Mouse (Mus musculus) heart, adult 2 months (tissue): Measurements from ENCODE around the gene Hal. TPM values are rescaled to one million over a fixed set of nuclear protein-coding genes. Genes with fewer than 3 reads are reported as not detected.

Experiments
- DNase-seq, 2 experiments: peaks; one replicate each; pipeline ENCODE4 v3.0.0; 2021
- H3K27ac ChIP-seq: fragments of 200-600 bp; 2 replicates; pipeline ENCODE4 v1.8.1; 2022
- H3K27me3 ChIP-seq: fragments of 200-500 bp; 2 replicates; pipeline ENCODE4 v1.6.1; 2012; ENCODE audit warnings: mild to moderate bottlenecking, low read length, inconsistent platforms, mixed read lengths; ENCODE audit not compliant: control insufficient read depth, insufficient read depth
- H3K36me3 ChIP-seq: fragments of 200-500 bp; 2 replicates; pipeline ENCODE4 v1.6.1; 2012; ENCODE audit warnings: low read length, inconsistent platforms; ENCODE audit not compliant: control insufficient read depth, insufficient read depth
- H3K4me1 ChIP-seq: fragments of 200-500 bp; 2 replicates; pipeline ENCODE4 v1.6.1; 2011; ENCODE audit warnings: low read length; ENCODE audit not compliant: control insufficient read depth, insufficient read depth
- H3K4me3 ChIP-seq: fragments of 200-600 bp; 2 replicates; pipeline ENCODE4 v1.8.1; 2022
- H3K79me2 ChIP-seq: fragments of 200-500 bp; replicated peaks from 2 replicates; pipeline ENCODE4 v1.6.1; 2012; ENCODE audit warnings: mild to moderate bottlenecking, inconsistent platforms, low read length, moderate library complexity, mixed read lengths; ENCODE audit not compliant: control insufficient read depth, insufficient read depth
- H3K9ac ChIP-seq: fragments of 200-500 bp; 2 replicates; pipeline ENCODE4 v1.6.1; 2012; ENCODE audit warnings: low read depth, mild to moderate bottlenecking, control low read depth, inconsistent platforms, low read length, mixed read lengths
- CTCF ChIP-seq: fragments of 200-600 bp; IDR thresholded peaks from 2 replicates; pipeline ENCODE4 v1.8.1; 2022; ENCODE audit warnings: antibody characterized with exemption, mild to moderate bottlenecking, moderate library complexity
- EP300 ChIP-seq: fragments of 200-500 bp; IDR thresholded peaks from 2 replicates; pipeline ENCODE4 v1.6.1; 2011; ENCODE audit warnings: low read depth, low read length, control low read depth; ENCODE audit not compliant: insufficient read depth
- POLR2A ChIP-seq: fragments of 200-500 bp; IDR thresholded peaks from 2 replicates; pipeline ENCODE4 v1.6.1; 2011; ENCODE audit warnings: mild to moderate bottlenecking, low read depth, low read length, control low read depth; ENCODE audit not compliant: insufficient read depth
- WGBS: fragments of 180-500 bp; shearing (Covaris S2); methylation state at CpG from one replicate; pipeline ENCODE4 v1.1.7; 2018; 5-methylcytosine and 5-hydroxymethylcytosine counted together
- intact Hi-C: fragments of 180-260 bp; cut with DNase I; formaldehyde crosslinking; loops from one replicate; pipeline ENCODE4 v1.15.1; 2025
- polyA plus RNA-seq: library from polyadenylated mRNA; depleted of rRNA; stranded (reverse); fragments of >200 nt; gene quantifications from 2 replicates; pipeline ENCODE4 v1.2.3, GENCODE M21; 2012
- total RNA-seq, 2 experiments: library from RNA; stranded (reverse); gene quantifications; 2 replicates each; pipeline ENCODE4 v1.2.3; 2021

Hal gene
- total and polyA plus RNA-seq, 3 experiments: 0.04 to 0.20 (median 0.18) TPM

DNA sequence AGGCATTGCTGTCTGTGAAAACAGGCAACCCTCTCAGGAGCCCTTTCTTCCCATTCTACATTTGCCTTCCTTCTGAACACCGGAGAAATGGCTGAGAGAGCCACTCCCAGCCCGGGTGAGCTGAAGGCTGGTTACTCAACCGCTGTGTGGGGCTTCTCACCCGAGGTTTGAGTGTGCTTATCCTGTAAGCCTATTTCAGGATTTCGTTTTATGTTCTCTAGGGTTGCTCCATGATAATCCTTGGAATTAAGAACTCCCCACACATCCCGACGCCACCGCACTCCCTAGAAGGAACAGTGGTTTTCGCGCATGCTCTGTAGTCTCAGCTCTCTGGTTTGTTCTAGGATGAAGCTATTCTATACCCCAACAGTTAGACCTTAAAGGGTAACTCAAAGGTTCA lies 12.8 kb downstream of the Hal start:
- WGBS: 78% methylated on average over 10 of the region's 10 CpGs
- intact Hi-C loops: no loop called here
- H3K4me1 ChIP-seq: no peaks in the 10 kb centered on the region
- no peaks in the 10 kb centered on the region for H3K79me2 ChIP-seq
- TF ChIP-seq POLR2A (no peak), CTCF (no peak), EP300 (no peak)
- DNase-seq: no peak
- no peak overlapping the region for H3K4me3 ChIP-seq
- H3K27ac ChIP-seq: no peak overlapping the region
- H3K36me3 ChIP-seq: no peaks in the 10 kb centered on the region
- no peaks in the 10 kb centered on the region for H3K27me3 ChIP-seq
- H3K9ac ChIP-seq: no peak overlapping the region

- WGBS: 67% methylated on average over 7 of the region's 7 CpGs
- no peaks in the 10 kb centered on the region for H3K4me1 ChIP-seq
- H3K36me3 ChIP-seq: no peaks in the 10 kb centered on the region
- DNase-seq: no peak
- H3K9ac ChIP-seq: no peak overlapping the region
- H3K4me3 ChIP-seq: no peak overlapping the region
- intact Hi-C loops: no loop called here
- no peak overlapping the region for H3K27ac ChIP-seq
- H3K27me3 ChIP-seq: no peaks in the 10 kb centered on the region
- no peaks in the 10 kb centered on the region for H3K79me2 ChIP-seq
- no peak for TF ChIP-seq CTCF
- TF ChIP-seq EP300: no peak
- TF ChIP-seq POLR2A: no peak
Measured at GRCm38 (mm10) chr10:93508383-93508970, 19.9 kb downstream of the Hal start.

GRCm38 (mm10) chr10:93509532-93510153 lies 21.1 kb downstream of the Hal start:
- TF ChIP-seq EP300: no peak
- TF ChIP-seq CTCF: no peak
- TF ChIP-seq POLR2A: no peak
- no peaks in the 10 kb centered on the region for H3K27me3 ChIP-seq
- no peaks in the 10 kb centered on the region for H3K79me2 ChIP-seq
- H3K9ac ChIP-seq: no peak overlapping the region
- DNase-seq: no peak
- no peak overlapping the region for H3K27ac ChIP-seq
- intact Hi-C loops: no loop called here
- no peaks in the 10 kb centered on the region for H3K4me1 ChIP-seq
- H3K36me3 ChIP-seq: no peaks in the 10 kb centered on the region
- WGBS: 84% methylated on average over 15 of the region's 15 CpGs
- H3K4me3 ChIP-seq: no peak overlapping the region

DNA sequence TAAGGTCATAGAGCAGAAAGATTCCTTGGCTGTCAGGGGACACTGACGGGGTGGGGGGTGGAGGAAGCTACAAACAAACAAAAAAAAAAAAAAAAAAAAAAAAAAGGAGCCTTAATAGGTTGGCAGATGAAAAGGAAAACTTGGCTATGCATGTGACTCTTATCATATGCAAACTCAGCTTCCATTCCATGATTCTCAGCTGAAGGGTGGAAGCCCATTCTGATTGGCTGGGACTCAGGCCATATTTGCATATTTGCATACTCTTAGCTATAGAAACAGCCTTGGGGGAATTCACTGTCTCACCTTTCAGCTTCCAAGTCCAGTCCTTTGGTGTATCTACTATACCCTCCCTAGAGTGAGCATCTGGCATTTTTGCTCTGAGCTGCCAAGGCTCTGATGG lies 26.9 kb downstream of the Hal start:
- H3K27me3 ChIP-seq: no peaks in the 10 kb centered on the region
- H3K4me1 ChIP-seq: no peaks in the 10 kb centered on the region
- H3K27ac ChIP-seq: no peak overlapping the region
- DNase-seq: no peak
- TF ChIP-seq CTCF: no peak
- TF ChIP-seq EP300: no peak
- no peak for TF ChIP-seq POLR2A
- no peak overlapping the region for H3K9ac ChIP-seq
- intact Hi-C loops: no loop called here
- H3K4me3 ChIP-seq: no peak overlapping the region
- 5% methylated on average over 1 of the region's 1 CpGs for WGBS
- H3K36me3 ChIP-seq: no peaks in the 10 kb centered on the region
- H3K79me2 ChIP-seq: no peaks in the 10 kb centered on the region

DNA sequence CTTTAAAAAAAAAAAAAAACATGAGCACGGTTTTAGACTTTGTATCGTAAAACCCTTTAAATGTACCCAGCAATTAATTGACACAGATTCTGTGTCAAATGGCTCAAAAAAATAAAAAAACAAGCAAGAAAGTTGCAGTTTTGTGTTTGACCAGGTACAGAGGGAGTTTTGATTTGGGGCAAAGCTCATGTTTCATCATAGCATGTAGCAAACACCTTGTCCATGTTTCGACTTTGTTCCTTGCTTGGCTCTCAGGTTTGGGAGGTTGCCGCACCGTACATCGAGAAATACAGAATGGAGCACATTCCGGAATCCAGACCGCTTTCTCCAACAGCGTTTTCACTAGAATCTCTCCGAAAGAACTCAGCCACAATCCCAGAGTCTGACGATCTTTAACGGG lies 27.4 kb downstream of the Hal start:
- Histone ChIP-seq H3K27me3 (no peaks in the 10 kb centered on the region), H3K27ac (no peak overlapping the region), H3K79me2 (no peaks in the 10 kb centered on the region), H3K4me1 (no peaks in the 10 kb centered on the region), H3K9ac (no peak overlapping the region), H3K36me3 (no peaks in the 10 kb centered on the region), H3K4me3 (no peak overlapping the region)
- TF ChIP-seq POLR2A: no peak
- no peak for TF ChIP-seq EP300
- TF ChIP-seq CTCF: no peak
- 84% methylated on average over 12 of the region's 12 CpGs for WGBS
- DNase-seq: no peak
- intact Hi-C loops: no loop called here

DNA sequence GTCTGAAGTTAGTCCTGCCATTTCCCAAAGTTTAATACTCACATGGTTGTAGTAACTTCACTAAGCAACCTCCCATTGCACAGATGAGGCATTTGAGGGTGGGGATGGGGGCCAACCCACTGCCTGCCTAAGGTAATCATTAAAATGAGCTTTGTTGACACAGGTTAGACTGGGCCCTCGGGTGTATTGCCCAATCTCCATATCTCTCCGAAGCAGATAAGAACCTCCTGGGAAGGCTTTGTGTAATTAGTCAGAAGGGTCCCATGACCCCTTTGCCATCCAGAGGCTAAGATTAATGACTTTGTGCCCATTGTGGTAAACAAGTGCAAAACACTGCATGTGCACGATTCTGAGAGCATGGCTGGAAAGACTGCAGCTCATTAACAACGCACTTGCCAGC lies 29.2 kb downstream of the Hal start:
- Histone ChIP-seq H3K27ac (no peak overlapping the region), H3K27me3 (no peaks in the 10 kb centered on the region), H3K4me1 (no peaks in the 10 kb centered on the region), H3K36me3 (no peaks in the 10 kb centered on the region), H3K79me2 (no peaks in the 10 kb centered on the region), H3K4me3 (no peak overlapping the region), H3K9ac (no peak overlapping the region)
- no peak for TF ChIP-seq POLR2A
- TF ChIP-seq EP300: no peak
- no peak for TF ChIP-seq CTCF
- intact Hi-C loops: no loop called here
- DNase-seq: no peak
- WGBS: 62% methylated on average over 4 of the region's 4 CpGs
